Mouse (Mus musculus): ENCODE measurements around the gene Uqcc3.

DNA sequence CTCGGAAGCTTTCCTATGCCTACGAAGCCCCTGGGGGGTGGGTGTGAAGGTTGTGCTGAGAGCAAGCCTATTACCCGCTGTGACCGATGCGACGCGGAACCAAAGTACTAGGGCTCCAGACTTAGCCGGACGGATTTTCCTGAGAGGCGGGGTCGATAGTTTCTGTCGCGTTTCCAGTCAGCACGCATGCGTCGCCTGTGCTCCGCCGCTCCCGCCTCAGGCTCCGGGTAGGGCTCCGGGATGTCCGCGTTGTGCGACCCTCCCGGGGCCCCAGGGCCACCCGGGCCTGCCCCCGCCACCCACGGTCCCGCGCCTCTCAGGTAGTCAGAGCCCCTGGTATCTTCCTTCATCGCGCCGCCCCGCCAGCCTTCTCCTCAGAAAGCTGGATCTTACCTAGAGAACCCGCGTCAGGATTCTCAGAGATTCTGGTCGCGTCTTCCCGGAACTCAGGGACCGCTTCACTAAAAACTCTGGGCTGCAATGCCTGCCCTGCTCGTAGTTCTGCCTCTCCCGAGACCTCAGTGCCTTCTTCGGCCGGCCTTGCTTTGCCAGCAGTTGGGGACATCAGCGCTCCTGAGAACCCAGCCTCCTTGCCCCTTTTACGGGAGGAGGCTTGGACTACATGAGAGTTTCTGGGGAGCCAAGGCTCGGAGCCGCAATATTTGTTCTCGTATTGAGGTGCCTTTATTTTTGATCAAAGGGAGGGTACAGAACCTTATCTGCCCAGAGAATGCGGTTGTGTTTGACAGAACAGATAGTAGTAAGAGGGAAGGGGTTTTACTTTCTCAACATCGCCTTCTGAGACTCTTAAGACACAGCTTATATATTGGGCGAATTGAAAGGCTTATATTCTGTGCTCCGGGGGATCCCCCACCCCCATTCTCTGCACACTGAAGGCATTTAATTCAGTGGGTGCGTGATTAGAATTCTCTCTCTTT is 12.4 kb upstream of the Uqcc3 start, which contains the start of gene Ints5:
- TF ChIP-seq CTCF (IDR thresholded peaks at IDR 0.05; ENCODE audit: extremely low read depth, insufficient read length, insufficient replicate concordance, low read depth, low read length): no peak
- peak; percentile 64 for TF ChIP-seq POLR2A (IDR thresholded peaks at IDR 0.05; ENCODE audit: low read depth, low read length)

Data from small intestine, adult 2 months (tissue).